Mouse (Mus musculus) intestine, embryonic 14.5 days (tissue): ENCODE measurements at regions not wholly inside any gene's neighbourhood (a gene's known extent, or its start where the extent isn't known, plus 50 kb on each side); places are given as distances from the start of the nearest gene placed in this dataset.

Source experiments
- ATAC-seq: fragments of 200-750 bp; cut with Nextera tagmentation; replicated peaks from 2 replicates; pipeline ENCODE4 v1.8.0; 2017; ENCODE audit warnings: low read depth, moderate number of reproducible peaks, moderate TSS enrichment, moderate library complexity; ENCODE audit not compliant: low FRiP score, low TSS enrichment
- DNase-seq: peaks from one replicate; pipeline ENCODE4 v3.0.0-alpha.2; 2018; ENCODE audit warnings: low spot score
- H3K27ac ChIP-seq: fragments of 300-500 bp; sonication (generic); 2 replicates; pipeline ENCODE4 v1.5.1; 2014; ENCODE audit warnings: low read depth, mild to moderate bottlenecking, control low read depth
- H3K27me3 ChIP-seq: fragments of 300-500 bp; sonication (generic); replicated peaks from 2 replicates; pipeline ENCODE4 v1.6.1; 2014; ENCODE audit warnings: low read length, control low read depth; ENCODE audit not compliant: control insufficient read depth, insufficient read depth
- H3K36me3 ChIP-seq: fragments of 300-500 bp; sonication (generic); 2 replicates; pipeline ENCODE4 v1.6.1; 2014; ENCODE audit warnings: low read length, control low read depth; ENCODE audit not compliant: control insufficient read depth, insufficient read depth
- H3K4me1 ChIP-seq: fragments of 300-500 bp; sonication (generic); replicated peaks from 2 replicates; pipeline ENCODE4 v1.6.1; 2014; ENCODE audit warnings: low read length, control low read depth, mixed read lengths; ENCODE audit not compliant: control insufficient read depth, insufficient read depth
- H3K4me2 ChIP-seq: fragments of 300-500 bp; sonication (generic); 2 replicates; pipeline ENCODE4 v1.6.1; 2014; ENCODE audit warnings: low read length
- H3K4me3 ChIP-seq: fragments of 300-500 bp; sonication (generic); 2 replicates; pipeline ENCODE4 v1.5.1; 2014; ENCODE audit warnings: low read depth, low read length, control low read depth, mixed read lengths
- H3K9ac ChIP-seq: fragments of 300-500 bp; sonication (generic); 2 replicates; pipeline ENCODE4 v1.6.1; 2014; ENCODE audit warnings: mild to moderate bottlenecking, low read length
- H3K9me3 ChIP-seq: fragments of 300-500 bp; sonication (generic); 2 replicates; pipeline ENCODE4 v1.6.1; 2016; ENCODE audit warnings: low read length, control low read depth; ENCODE audit not compliant: control insufficient read depth
- WGBS: fragments of 180-500 bp; shearing (Covaris S2); extraction: QIAGEN DNeasy Blood & Tissue Kit; methylation state at CpG from one replicate; pipeline ENCODE4 v1.1.7; 2014; 5-methylcytosine and 5-hydroxymethylcytosine counted together

DNA sequence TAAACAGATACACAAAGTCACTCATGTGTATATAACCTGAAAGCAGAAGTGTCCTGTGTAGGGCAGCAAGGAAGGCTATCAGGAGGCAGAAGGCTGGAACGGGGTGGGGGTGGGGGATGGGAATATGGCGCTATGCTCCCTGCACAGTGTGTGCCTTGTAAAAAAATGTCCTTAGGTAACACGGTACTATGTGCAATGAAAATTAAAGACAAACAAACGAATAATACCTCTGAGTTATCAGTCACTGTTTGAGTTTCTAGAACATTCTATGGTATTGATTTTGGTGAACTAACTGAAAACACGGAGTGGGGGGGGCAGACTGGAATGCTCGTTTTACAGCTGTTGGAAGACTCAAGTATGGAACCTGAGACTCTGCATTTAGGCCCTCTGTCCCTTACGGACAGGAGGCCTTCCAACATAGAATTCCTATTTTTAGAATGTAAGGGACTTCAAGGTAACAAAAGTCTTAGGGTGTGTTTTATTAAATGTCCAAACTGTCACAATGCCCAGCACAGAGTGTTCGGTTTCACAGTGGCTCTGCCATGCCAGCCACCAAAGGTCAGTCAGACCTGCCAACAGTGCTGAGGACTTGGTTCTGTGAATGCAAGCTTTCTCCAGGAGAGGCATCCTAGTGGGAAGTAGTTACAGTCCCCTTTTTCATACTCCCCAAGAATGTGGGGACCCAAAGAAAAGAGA is 240.6 kb downstream of the Ano6 start:
- no peak overlapping the region for H3K27ac ChIP-seq
- WGBS = 74% methylated on average over 8 of the region's 8 CpGs
- peaks cover 5% of the 10 kb centered on the region; the same call in 1 of the 2 replicates for H3K4me1 ChIP-seq
- ATAC-seq = no peak
- no peaks in the 10 kb centered on the region for H3K27me3 ChIP-seq
- H3K4me3 ChIP-seq = no peak overlapping the region
- no peaks in the 10 kb centered on the region for H3K9me3 ChIP-seq
- no peak for DNase-seq
- no peak overlapping the region for H3K4me2 ChIP-seq
- no peaks in the 10 kb centered on the region for H3K36me3 ChIP-seq
- H3K9ac ChIP-seq = no peak overlapping the region

- 59% methylated on average over 12 of the region's 12 CpGs for WGBS
- no peaks in the 10 kb centered on the region for H3K36me3 ChIP-seq
- H3K4me1 ChIP-seq = peaks cover 5% of the 10 kb centered on the region; the same call in 1 of the 2 replicates
- no peak overlapping the region for H3K27ac ChIP-seq
- no peak overlapping the region for H3K9ac ChIP-seq
- H3K9me3 ChIP-seq = no peaks in the 10 kb centered on the region
- H3K27me3 ChIP-seq = no peaks in the 10 kb centered on the region
- no peak overlapping the region for H3K4me2 ChIP-seq
- no peak for ATAC-seq
- no peak for DNase-seq
- H3K4me3 ChIP-seq = no peak overlapping the region
These were observed 244.6 kb downstream of the Ano6 start for GRCm38 (mm10) chr15:96035273-96035672.

DNA sequence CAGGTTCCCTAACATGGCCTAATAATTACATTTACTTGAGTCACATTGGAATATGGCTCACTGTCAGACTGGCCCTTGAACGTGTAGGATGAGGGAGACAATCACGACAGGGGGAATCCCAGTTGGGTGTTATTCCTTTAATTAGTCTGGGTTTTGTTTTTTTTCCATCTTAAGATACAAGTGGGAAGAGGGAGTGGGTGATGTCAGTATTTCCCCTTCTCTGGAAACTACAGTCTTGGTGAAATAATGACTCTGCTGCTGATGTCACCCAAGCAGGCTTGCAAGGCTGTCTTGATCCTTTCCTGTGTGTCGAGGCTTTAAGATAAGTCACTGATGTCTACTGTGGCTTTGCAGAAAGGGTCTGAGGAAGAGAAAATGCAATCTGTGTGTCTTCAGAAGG is 241.8 kb upstream of the Arid2 start:
- Histone ChIP-seq H3K9ac (no peak overlapping the region), H3K9me3 (no peaks in the 10 kb centered on the region), H3K27ac (no peak overlapping the region), H3K27me3 (no peaks in the 10 kb centered on the region), H3K4me3 (no peak overlapping the region), H3K4me2 (no peak overlapping the region), H3K36me3 (no peaks in the 10 kb centered on the region), H3K4me1 (no peaks in the 10 kb centered on the region)
- WGBS = 67% methylated on average over 3 of the region's 3 CpGs
- ATAC-seq (no peak), DNase-seq (no peak)

- Histone ChIP-seq H3K27me3 (no peaks in the 10 kb centered on the region), H3K4me1 (no peaks in the 10 kb centered on the region), H3K9ac (no peak overlapping the region), H3K36me3 (no peaks in the 10 kb centered on the region), H3K9me3 (no peaks in the 10 kb centered on the region), H3K27ac (no peak overlapping the region), H3K4me2 (no peak overlapping the region), H3K4me3 (no peak overlapping the region)
- no peak for ATAC-seq
- no peak for DNase-seq
- WGBS = 77% methylated on average over 5 of the region's 5 CpGs
These were observed 240.7 kb upstream of the Arid2 start for GRCm38 (mm10) chr15:96046651-96047050.

GRCm38 (mm10) chr15:96050416-96050815 is 236.9 kb upstream of the Arid2 start:
- Histone ChIP-seq H3K36me3 (no peaks in the 10 kb centered on the region), H3K27ac (no peak overlapping the region), H3K27me3 (no peaks in the 10 kb centered on the region), H3K9ac (no peak overlapping the region), H3K4me1 (no peaks in the 10 kb centered on the region), H3K9me3 (no peaks in the 10 kb centered on the region), H3K4me2 (no peak overlapping the region), H3K4me3 (no peak overlapping the region)
- ATAC-seq = no peak
- WGBS = 75% methylated on average over 4 of the region's 4 CpGs
- no peak for DNase-seq

DNA sequence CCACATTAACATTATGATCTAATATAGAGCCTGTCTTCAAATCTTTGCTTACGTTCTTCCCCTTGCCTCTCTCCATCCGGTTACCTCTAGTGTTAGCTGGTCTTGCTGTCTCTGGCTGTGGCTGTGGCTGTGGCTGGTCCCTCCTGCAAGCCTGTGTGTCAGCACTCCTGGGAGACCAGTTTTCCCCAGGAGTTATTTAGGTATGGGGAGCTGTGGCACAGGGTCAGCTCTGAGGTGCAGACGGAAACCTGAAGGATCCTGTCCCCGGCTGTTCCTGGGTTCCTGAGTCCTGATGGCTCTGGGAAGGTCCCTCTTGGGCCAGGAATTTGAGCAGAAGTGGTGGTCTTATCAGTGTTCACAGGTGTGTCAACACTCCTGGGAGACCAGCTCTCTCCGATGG is 234.7 kb upstream of the Arid2 start:
- H3K27ac ChIP-seq = no peak overlapping the region
- no peaks in the 10 kb centered on the region for H3K4me1 ChIP-seq
- no peaks in the 10 kb centered on the region for H3K27me3 ChIP-seq
- no peaks in the 10 kb centered on the region for H3K36me3 ChIP-seq
- H3K9me3 ChIP-seq = no peaks in the 10 kb centered on the region
- 88% methylated on average over 5 of the region's 5 CpGs for WGBS
- no peak overlapping the region for H3K9ac ChIP-seq
- DNase-seq = peak; percentile 29
- no peak overlapping the region for H3K4me3 ChIP-seq
- no peak overlapping the region for H3K4me2 ChIP-seq
- no peak for ATAC-seq

DNA sequence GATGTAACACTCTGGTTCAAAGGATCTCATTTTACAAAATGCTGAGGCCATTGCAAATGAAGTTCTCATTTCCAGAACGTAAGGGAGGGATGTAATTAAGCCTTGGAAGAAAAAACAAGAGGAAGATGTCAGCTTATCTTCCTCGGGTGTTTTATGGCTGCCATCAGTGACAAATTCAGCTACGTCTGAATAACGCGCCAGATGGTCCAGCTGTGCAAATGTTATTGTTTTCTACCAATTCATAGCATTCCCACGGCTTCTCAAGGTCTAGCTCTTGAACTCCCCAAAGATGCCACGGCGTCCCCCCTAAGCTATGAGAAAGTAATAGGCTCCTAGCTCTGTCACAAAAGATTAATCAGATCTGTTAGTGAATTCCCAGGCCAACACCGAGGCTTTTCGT is 232.0 kb upstream of the Arid2 start:
- H3K9ac ChIP-seq = no peak overlapping the region
- H3K27me3 ChIP-seq = no peaks in the 10 kb centered on the region
- H3K36me3 ChIP-seq = no peaks in the 10 kb centered on the region
- no peaks in the 10 kb centered on the region for H3K4me1 ChIP-seq
- DNase-seq (peak; percentile 47), ATAC-seq (no peak)
- WGBS = 31% methylated on average over 10 of the region's 10 CpGs
- no peaks in the 10 kb centered on the region for H3K9me3 ChIP-seq
- H3K4me2 ChIP-seq = no peak overlapping the region
- H3K4me3 ChIP-seq = no peak overlapping the region
- H3K27ac ChIP-seq = no peak overlapping the region

DNA sequence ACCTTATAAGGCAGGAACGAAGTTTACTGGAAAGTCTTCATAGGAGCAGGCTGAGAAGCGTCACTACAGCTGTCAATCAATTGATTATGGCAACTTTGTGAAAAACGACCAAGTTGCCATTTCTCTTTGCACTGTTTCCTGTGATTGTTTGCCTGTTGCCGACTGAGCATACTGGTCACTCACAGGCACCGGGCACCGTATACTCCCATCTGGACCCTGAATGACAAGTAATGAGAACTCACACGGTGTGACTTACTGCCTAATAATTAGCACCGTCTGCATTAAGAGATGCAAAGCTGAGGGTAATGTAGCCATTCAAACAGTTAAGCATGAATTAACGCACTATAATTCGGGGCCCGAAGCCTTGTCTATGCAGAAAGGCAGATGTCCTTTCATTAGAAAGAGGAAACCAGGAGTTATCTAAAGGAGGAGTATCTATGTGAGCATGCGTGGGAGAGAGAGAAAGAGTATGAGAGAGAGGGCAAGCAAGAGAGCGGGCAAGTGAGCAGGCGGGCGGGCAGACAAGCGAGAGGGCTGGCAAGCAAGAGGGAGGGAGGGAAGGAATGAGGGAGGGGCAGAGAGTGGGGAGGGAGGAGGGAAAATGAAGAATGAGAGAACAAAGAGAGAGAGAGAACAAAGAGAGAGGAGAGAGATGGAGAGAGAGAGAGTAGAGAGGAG is 231.4 kb upstream of the Arid2 start:
- H3K36me3 ChIP-seq = no peaks in the 10 kb centered on the region
- WGBS = 71% methylated on average over 16 of the region's 16 CpGs
- H3K27ac ChIP-seq = no peak overlapping the region
- no peaks in the 10 kb centered on the region for H3K9me3 ChIP-seq
- ATAC-seq = no peak
- no peak overlapping the region for H3K4me3 ChIP-seq
- no peaks in the 10 kb centered on the region for H3K27me3 ChIP-seq
- no peak for DNase-seq
- H3K9ac ChIP-seq = no peak overlapping the region
- no peaks in the 10 kb centered on the region for H3K4me1 ChIP-seq
- no peak overlapping the region for H3K4me2 ChIP-seq

- no peak overlapping the region for H3K4me3 ChIP-seq
- no peaks in the 10 kb centered on the region for H3K27me3 ChIP-seq
- H3K4me2 ChIP-seq = no peak overlapping the region
- ATAC-seq (no peak), DNase-seq (peak; percentile 29)
- no peak overlapping the region for H3K9ac ChIP-seq
- H3K9me3 ChIP-seq = no peaks in the 10 kb centered on the region
- no peak overlapping the region for H3K27ac ChIP-seq
- H3K4me1 ChIP-seq = no peaks in the 10 kb centered on the region
- WGBS = 72% methylated on average over 3 of the region's 3 CpGs
- no peaks in the 10 kb centered on the region for H3K36me3 ChIP-seq
These were observed 227.7 kb upstream of the Arid2 start for GRCm38 (mm10) chr15:96059623-96060022.
